Mouse (Mus musculus) midbrain, embryonic 11.5 days (tissue): ENCODE data around the gene Ell3. TPM values are rescaled to one million over a fixed set of nuclear protein-coding genes. Genes with fewer than 3 reads are reported as not detected.
"Not testable (repeated sequence)": the region's sequence is repeated elsewhere in the genome, so short reads cannot be mapped to it uniquely, and the experiment has no call there.

Source experiments
- ATAC-seq: fragments of 200-750 bp; cut with Nextera tagmentation; 2 replicates; pipeline ENCODE4 v1.8.0; 2017; ENCODE audit warnings: moderate TSS enrichment, moderate library complexity; ENCODE audit not compliant: low FRiP score
- DNase-seq: peaks from one replicate; pipeline ENCODE4 v3.0.0; 2015; ENCODE audit warnings: low spot score; ENCODE audit errors: missing footprints
- H3K27ac ChIP-seq: fragments of 300-500 bp; sonication (generic); 2 replicates; pipeline ENCODE4 v1.5.1; 2014; ENCODE audit warnings: low read depth, low read length
- H3K27me3 ChIP-seq: fragments of 300-500 bp; sonication (generic); 2 replicates; pipeline ENCODE4 v1.6.1; 2014; ENCODE audit warnings: mild to moderate bottlenecking, low read length, moderate library complexity, mixed read lengths; ENCODE audit not compliant: control insufficient read depth, insufficient read depth
- H3K36me3 ChIP-seq: fragments of 300-500 bp; sonication (generic); 2 replicates; pipeline ENCODE4 v1.6.1; 2014; ENCODE audit warnings: mild to moderate bottlenecking, low read length, moderate library complexity, mixed read lengths; ENCODE audit not compliant: control insufficient read depth, insufficient read depth
- H3K4me1 ChIP-seq: fragments of 300-500 bp; sonication (generic); 2 replicates; pipeline ENCODE4 v1.6.1; 2014; ENCODE audit warnings: low read length; ENCODE audit not compliant: control insufficient read depth, insufficient read depth
- H3K4me2 ChIP-seq: fragments of 300-500 bp; sonication (generic); 2 replicates; pipeline ENCODE4 v1.6.1; 2014; ENCODE audit warnings: mild to moderate bottlenecking, moderate library complexity
- H3K4me3 ChIP-seq: fragments of 300-500 bp; sonication (generic); 2 replicates; pipeline ENCODE4 v1.5.1; 2014; ENCODE audit warnings: low read depth, low read length
- H3K9ac ChIP-seq: fragments of 300-500 bp; sonication (generic); 2 replicates; pipeline ENCODE4 v1.6.1; 2014; ENCODE audit warnings: low read length
- H3K9me3 ChIP-seq: fragments of 300-500 bp; sonication (generic); 2 replicates; pipeline ENCODE4 v1.6.1; 2016; ENCODE audit warnings: low read length; ENCODE audit not compliant: control insufficient read depth
- WGBS: fragments of 180-500 bp; shearing (Covaris S2); extraction: QIAGEN DNeasy Blood & Tissue Kit; methylation state at CpG from one replicate; pipeline ENCODE4 v1.1.7; 2014; 5-methylcytosine and 5-hydroxymethylcytosine counted together
- polyA plus RNA-seq: library from polyadenylated mRNA; unstranded; fragments of >200 nt; fragmentation: Nextera tagmentation; extraction: Ambion mirVana; gene quantifications from 2 replicates; pipeline ENCODE4 v1.2.1, GENCODE M21; 2014

The Ell3 gene
- 2.2 and 2.5 TPM in 2 replicates for polyA plus RNA-seq

DNA sequence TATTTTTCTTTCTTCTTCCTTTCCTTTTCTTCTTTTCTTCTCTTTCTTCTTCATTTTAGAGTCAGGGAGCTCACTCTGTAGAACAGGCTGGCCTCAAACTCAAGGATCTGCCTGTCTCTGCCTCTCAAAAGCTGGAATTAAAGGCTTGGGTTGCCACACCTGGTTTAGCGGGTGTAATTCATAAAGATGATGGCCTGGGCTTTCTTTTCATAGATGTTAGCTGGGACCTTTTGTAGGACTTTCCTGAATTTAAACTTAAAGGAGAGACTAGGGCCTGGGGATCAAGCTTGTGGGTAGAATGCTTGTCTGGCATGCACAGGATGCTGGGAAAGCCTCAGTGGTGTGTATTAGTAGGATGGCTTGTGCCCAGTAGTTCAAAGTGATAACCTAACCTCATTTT, at the start of gene Ell3:
TSS of gene Ell3 (minus strand) at position 101 of the 400 bp plus-strand sequence.
- H3K4me2 ChIP-seq: no peak within 1 kb of the TSS
- peaks cover 22% of the 10 kb centered on the region for H3K27me3 ChIP-seq
- H3K4me1 ChIP-seq: peaks cover 11% of the 10 kb centered on the region
- no peaks in the 10 kb centered on the region for H3K9me3 ChIP-seq
- 78% methylated on average over 1 of the region's 1 CpGs for WGBS
- no peak within 1 kb of the TSS for H3K9ac ChIP-seq
- H3K27ac ChIP-seq: no peak within 1 kb of the TSS
- DNase-seq: no peak
- ATAC-seq: no peak
- H3K36me3 ChIP-seq: no peaks in the 10 kb centered on the region
- no peak within 1 kb of the TSS for H3K4me3 ChIP-seq

DNA sequence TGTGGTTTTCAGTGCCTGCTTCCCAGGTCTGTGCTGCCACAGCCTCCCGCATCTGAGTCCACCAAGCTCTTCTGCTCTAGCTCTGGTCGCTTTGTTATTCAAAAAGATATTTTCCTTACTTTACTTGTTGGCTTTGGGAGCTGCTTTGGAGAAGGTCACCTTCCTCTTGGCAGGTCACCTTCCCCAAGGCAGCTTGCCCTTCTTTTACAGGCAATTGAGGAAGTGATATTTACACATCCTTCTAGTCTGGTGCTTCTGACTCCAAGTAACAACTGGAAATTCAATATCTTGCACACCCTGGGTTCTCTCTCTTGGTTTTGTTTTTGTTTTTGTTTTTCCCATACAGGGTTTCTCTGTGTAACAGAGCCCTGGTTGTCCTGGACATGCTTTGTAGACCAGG, 40.3 kb upstream of the Ell3 start:
- DNase-seq, H3K9ac ChIP-seq, H3K9me3 ChIP-seq, H3K36me3 ChIP-seq, H3K27me3 ChIP-seq, ATAC-seq, H3K4me3 ChIP-seq, H3K4me2 ChIP-seq, H3K27ac ChIP-seq, H3K4me1 ChIP-seq: not testable (repeated sequence)
- 71% methylated on average over 1 of the region's 2 CpGs for WGBS

DNA sequence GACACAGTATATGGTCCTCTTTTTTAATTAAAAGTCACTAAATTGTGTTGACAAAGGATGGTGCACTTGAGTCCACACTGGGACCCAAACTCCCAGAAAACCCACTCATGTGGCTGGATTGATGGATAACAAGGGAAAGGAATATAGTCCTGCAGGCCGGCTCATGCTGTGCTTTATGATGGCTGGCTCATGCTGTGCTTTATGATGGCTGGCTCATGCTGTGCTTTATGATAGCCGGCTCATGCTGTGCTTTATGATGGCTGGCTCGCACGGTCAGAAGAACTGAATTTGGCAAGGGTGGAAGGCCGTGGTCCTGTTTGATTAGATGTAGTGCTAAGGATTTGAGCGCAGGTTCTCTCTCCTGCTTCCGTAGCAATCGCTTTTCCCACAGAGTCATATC, 39.5 kb upstream of the Ell3 start:
- Histone ChIP-seq H3K4me1 (no peaks in the 10 kb centered on the region), H3K27me3 (no peaks in the 10 kb centered on the region), H3K27ac (no peak overlapping the region), H3K9ac (no peak overlapping the region), H3K9me3 (no peaks in the 10 kb centered on the region), H3K36me3 (no peaks in the 10 kb centered on the region), H3K4me2 (no peak overlapping the region), H3K4me3 (no peak overlapping the region)
- DNase-seq (peak; percentile 44), ATAC-seq (no peak)
- 54% methylated on average over 8 of the region's 8 CpGs for WGBS

DNA sequence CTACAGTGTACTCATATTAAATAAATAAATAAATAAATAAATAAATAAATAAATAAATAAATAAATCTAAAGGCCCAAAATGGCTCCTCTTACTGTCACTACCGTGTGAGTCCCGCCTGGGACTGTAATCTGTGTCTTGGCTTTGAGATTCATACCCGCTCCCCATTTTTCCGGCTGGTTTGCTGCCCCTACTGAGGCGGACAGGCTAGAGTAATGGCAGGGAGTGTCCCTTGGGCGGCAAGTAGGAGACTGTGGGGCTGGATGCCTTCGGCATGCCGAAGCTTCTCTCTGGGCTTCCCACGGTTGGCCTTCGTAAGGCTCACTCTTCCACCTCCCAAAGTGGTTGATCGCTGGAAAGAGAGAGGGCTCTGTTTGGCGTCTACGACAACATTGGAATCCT, 36.8 kb upstream of the Ell3 start:
- not testable (repeated sequence) for ATAC-seq, H3K9ac ChIP-seq, H3K4me1 ChIP-seq, H3K36me3 ChIP-seq, H3K27me3 ChIP-seq, H3K4me3 ChIP-seq, H3K9me3 ChIP-seq, H3K27ac ChIP-seq, H3K4me2 ChIP-seq
- 88% methylated on average over 13 of the region's 13 CpGs for WGBS
- peak; percentile 31 for DNase-seq

DNA sequence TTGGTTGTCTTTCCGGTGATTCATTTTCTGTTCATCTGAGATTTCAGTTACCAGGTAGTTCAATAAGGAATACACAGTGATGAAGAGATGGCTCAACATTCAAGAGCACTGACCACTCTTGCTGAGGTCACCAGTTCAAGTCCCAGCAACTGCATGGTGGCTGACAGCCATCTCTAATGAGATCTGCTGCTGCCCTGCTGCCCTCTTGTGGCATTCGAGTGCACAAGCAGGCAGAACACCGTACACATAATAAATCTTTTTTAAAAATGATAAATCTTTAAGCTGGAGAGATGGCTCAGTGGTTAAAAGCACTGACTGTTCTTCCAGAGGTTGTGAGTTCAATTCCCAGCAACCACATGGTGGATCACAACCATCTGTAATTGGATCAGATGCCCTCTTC, 36.4 kb upstream of the Ell3 start:
- no peak for ATAC-seq
- no peak overlapping the region for H3K9ac ChIP-seq

DNA sequence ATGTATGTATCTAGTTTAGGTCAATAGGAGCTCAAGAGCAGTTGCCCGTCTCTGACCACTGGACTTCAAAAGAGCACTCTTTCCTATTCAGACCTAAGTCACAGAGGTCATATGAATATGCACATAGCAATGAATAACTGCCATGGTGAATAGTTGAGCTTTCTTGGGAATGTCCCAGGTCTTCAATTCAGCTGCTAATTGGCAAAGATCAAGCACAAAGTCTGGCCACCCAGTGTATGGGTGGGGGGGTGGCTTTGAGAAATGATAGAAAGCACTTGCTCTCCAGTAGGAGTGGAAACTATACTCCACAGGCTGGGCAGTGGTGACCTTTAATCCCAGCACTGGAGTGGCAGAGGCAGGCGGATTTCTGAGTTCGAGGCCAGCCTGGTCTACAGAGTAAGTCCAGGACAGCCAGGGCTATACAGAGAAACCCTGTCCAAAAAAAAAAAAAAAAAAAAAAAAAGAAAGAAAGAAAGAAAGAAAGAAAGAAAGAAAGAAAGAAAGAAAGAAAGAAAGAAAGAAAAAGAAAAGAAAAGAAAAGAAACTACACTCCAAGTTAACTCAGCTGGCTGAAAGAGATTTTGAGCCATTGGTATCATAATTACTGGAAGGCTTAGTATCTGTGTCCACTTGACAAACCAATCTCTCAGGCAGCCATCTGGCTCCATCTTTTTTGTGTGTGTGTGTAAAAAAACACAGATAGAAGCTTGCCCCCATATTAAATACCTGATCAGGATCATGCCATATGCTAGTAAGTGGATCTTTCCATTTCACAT, 33.6 kb upstream of the Ell3 start:
- H3K4me2 ChIP-seq: no peak overlapping the region
- 74% methylated on average over 3 of the region's 3 CpGs for WGBS
- ATAC-seq (no peak), DNase-seq (peak; percentile 62)
- no peaks in the 10 kb centered on the region; the same call in 1 of the 2 replicates for H3K4me1 ChIP-seq
- H3K27ac ChIP-seq: no peak overlapping the region
- no peaks in the 10 kb centered on the region for H3K36me3 ChIP-seq
- H3K9me3 ChIP-seq: no peaks in the 10 kb centered on the region
- H3K4me3 ChIP-seq: no peak overlapping the region
- H3K27me3 ChIP-seq: no peaks in the 10 kb centered on the region
- no peak overlapping the region for H3K9ac ChIP-seq

More for the DNA sequence above, 36.4 kb upstream of the Ell3 start:
- no peaks in the 10 kb centered on the region for H3K27me3 ChIP-seq
- H3K4me2 ChIP-seq: no peak overlapping the region
- peak; percentile 78 for DNase-seq
- no peaks in the 10 kb centered on the region for H3K9me3 ChIP-seq
- no peaks in the 10 kb centered on the region for H3K36me3 ChIP-seq
- no peak overlapping the region for H3K4me3 ChIP-seq
- no peak overlapping the region for H3K27ac ChIP-seq
- no peaks in the 10 kb centered on the region for H3K4me1 ChIP-seq
- WGBS: 63% methylated on average over 3 of the region's 3 CpGs

DNA sequence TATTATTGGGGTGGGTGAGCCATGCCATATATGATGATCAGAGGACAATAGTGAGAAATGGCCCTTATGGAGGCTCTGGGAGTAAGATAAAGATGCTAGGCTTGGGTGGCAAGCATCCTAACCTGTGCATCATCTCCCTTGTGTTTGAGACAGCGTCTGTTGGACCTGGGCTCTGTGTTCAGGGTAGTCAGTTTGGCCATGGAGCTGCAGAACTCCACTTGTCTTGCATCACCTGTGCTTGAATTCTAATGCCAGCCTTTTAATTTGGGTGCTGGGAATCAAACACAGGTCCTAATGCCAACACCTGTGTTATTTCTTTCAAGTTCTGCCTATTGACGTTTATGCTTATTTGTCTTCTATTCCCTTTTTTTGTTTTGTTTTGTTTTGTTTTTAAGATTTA, 31.2 kb upstream of the Ell3 start:
- H3K4me3 ChIP-seq, H3K4me2 ChIP-seq, H3K27ac ChIP-seq, H3K36me3 ChIP-seq, ATAC-seq, H3K27me3 ChIP-seq, H3K9ac ChIP-seq, H3K4me1 ChIP-seq, H3K9me3 ChIP-seq: not testable (repeated sequence)
- WGBS: 87% methylated on average over 2 of the region's 2 CpGs
- DNase-seq: peak; percentile 73

DNA sequence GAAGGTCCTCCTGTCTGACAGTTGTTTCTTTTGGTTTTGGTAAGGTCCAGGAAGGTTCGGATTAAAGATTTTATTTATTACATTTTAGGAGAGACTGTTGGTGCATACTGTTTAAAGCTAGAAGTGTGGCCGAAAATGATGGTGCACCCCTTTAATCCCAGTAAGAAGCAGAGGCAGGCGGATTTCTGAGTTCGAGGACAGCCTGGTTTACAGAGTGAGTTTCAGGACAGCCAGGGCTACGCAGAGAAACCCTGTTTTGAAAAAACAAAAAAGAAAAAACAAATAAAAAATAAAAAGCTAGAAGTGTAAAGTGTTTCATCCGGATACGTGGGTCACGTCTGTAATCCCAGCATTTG, 30.1 kb upstream of the Ell3 start:
- no peak overlapping the region; the same call in 1 of the 2 replicates for H3K27ac ChIP-seq
- peak; percentile 61 for ATAC-seq
- H3K27me3 ChIP-seq: no peaks in the 10 kb centered on the region
- H3K36me3 ChIP-seq: no peaks in the 10 kb centered on the region
- H3K4me1 ChIP-seq: no peaks in the 10 kb centered on the region; the same call in 1 of the 2 replicates
- H3K9me3 ChIP-seq: no peaks in the 10 kb centered on the region
- 40% methylated on average over 8 of the region's 8 CpGs for WGBS
- H3K4me3 ChIP-seq: peak overlapping the region; percentile 57
- H3K9ac ChIP-seq: peak overlapping the region; percentile 56; the same call in 1 of the 2 replicates
- peak overlapping the region; percentile 64 for H3K4me2 ChIP-seq
- no peak for DNase-seq

DNA sequence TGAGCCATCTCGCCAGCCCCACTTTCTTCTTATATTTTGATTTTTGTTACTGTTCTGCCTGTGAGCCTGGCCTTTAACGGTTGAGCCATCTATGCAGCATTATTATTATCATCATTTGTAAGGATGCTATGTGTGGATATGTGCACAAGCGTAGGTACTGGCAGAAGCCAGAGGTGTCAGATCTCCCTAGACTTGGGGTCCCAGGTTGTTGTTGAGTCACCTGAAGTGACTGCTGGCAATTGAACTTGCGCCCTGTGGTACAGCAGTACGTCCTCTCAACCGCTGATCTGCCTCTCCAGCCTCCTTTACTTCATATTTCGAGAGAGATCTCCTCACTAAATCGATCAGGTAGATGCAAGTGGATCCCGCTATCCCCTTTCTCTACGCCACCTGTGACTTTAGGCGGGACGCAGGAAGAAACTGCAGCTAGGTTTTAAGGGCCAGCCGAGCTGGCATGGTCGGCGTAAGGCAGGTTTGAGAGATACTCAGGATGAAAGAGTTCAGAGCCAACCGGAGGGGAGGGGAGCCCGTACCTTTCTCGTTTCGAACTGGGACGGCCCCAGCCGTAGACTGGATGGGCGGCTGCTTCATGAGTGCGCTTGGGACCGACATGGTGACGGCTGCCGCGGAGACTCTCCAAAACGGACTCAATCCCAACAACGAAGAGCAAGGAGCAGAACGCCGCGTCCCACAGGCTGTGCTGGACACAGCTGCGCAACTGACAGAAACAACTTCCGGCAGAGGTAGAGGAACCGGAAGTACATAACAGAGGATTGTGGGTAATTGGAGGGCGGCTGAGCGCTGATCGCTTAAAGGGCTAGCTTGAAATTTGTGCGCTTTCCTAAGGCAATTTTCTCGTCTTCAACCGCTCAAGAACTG, 29.5 kb upstream of the Ell3 start, which contains the start of gene Mfap1b:
TSS of gene Mfap1b (minus strand) at position 767 of the 879 bp plus-strand sequence.
- ATAC-seq: peak; percentile 93
- not testable (repeated sequence) for H3K27me3 ChIP-seq, H3K4me1 ChIP-seq, H3K27ac ChIP-seq, H3K9me3 ChIP-seq, H3K36me3 ChIP-seq
- Histone ChIP-seq H3K4me3 (peak within 1 kb of the TSS; percentile 57), H3K4me2 (peak within 1 kb of the TSS; percentile 64), H3K9ac (peak within 1 kb of the TSS; percentile 56)
- peak; percentile 97 for DNase-seq
- WGBS: 6% methylated on average over 38 of the region's 41 CpGs
